Mouse (Mus musculus) kidney, adult 2 months (tissue): ENCODE measurements around the gene Mns1. TPM values are rescaled to one million over a fixed set of nuclear protein-coding genes. Genes with fewer than 3 reads are reported as not detected.

Experiments used
- DNase-seq: peaks from one replicate; pipeline ENCODE4 v3.0.0; 2021
- H3K27ac ChIP-seq: fragments of 200-500 bp; 2 replicates; pipeline ENCODE4 v1.5.1; 2012; ENCODE audit warnings: low read depth, low read length, control low read depth, inconsistent platforms; ENCODE audit not compliant: insufficient read depth
- H3K27me3 ChIP-seq: fragments of 200-500 bp; replicated peaks from 2 replicates; pipeline ENCODE4 v1.6.1; 2012; ENCODE audit warnings: mild to moderate bottlenecking, moderate library complexity, low read length, inconsistent platforms; ENCODE audit not compliant: control insufficient read depth, insufficient read depth
- H3K36me3 ChIP-seq: fragments of 200-500 bp; 2 replicates; pipeline ENCODE4 v1.6.1; 2012; ENCODE audit warnings: mild to moderate bottlenecking, moderate library complexity, low read length, inconsistent platforms; ENCODE audit not compliant: control insufficient read depth, insufficient read depth
- H3K4me1 ChIP-seq: fragments of 200-500 bp; 2 replicates; pipeline ENCODE4 v1.6.1; 2011; ENCODE audit warnings: low read length; ENCODE audit not compliant: control insufficient read depth, insufficient read depth
- H3K4me3 ChIP-seq: fragments of 200-500 bp; 2 replicates; pipeline ENCODE4 v1.5.1; 2011; ENCODE audit warnings: mild to moderate bottlenecking, low read depth, low read length, control low read depth; ENCODE audit not compliant: insufficient read depth
- CTCF ChIP-seq: fragments of 200-500 bp; conservative IDR thresholded peaks from 2 replicates; pipeline ENCODE4 v1.5.1; 2011; ENCODE audit warnings: low read depth, mild to moderate bottlenecking, control low read depth, low read length, moderate library complexity, mixed read lengths; ENCODE audit not compliant: insufficient read depth, insufficient read length
- POLR2A ChIP-seq: fragments of 200-500 bp; IDR thresholded peaks from one replicate; pipeline ENCODE4 v1.6.1; 2011; ENCODE audit warnings: low read depth, low read length, control low read depth
- WGBS: fragments of 180-500 bp; shearing (Covaris S2); methylation state at CpG from one replicate; pipeline ENCODE4 v1.1.7; 2018; 5-methylcytosine and 5-hydroxymethylcytosine counted together
- polyA plus RNA-seq: library from polyadenylated mRNA; depleted of rRNA; stranded (reverse); fragments of >200 nt; gene quantifications from 2 replicates; pipeline ENCODE4 v1.2.3, GENCODE M21; 2012; rRNA removed

Mns1 gene
- polyA plus RNA-seq = 0.07 and 0.11 TPM in 2 replicates

- 0 out of 2 replicates have a peak, but pooled peaks cover 3% of the 10 kb centered on the region for H3K4me1 ChIP-seq
- no peak within 1 kb of the TSS for H3K27ac ChIP-seq
- H3K36me3 ChIP-seq = no peaks in the 10 kb centered on the region
- peak within 1 kb of the TSS; percentile 81 for H3K4me3 ChIP-seq
- DNase-seq = peak; percentile 97
- 4% methylated on average over 43 of the region's 43 CpGs for WGBS
- no peaks in the 10 kb centered on the region for H3K27me3 ChIP-seq
- TF ChIP-seq CTCF (0 out of 2 replicates have a peak, but pooled peaks have one; percentile 0), POLR2A (no peak)
These were observed at the start of gene Mns1 for GRCm38 (mm10) chr9:72437822-72438701. TSS of gene Mns1 (plus strand) at chr9:72438011.

GRCm38 (mm10) chr9:72388934-72389333 is 48.9 kb upstream of the Mns1 start:
- WGBS = 84% methylated on average over 4 of the region's 4 CpGs
- Histone ChIP-seq H3K4me3 (no peak overlapping the region), H3K27me3 (no peaks in the 10 kb centered on the region), H3K4me1 (no peaks in the 10 kb centered on the region), H3K27ac (no peak overlapping the region), H3K36me3 (no peaks in the 10 kb centered on the region)
- DNase-seq = no peak
- TF ChIP-seq CTCF = no peak
- TF ChIP-seq POLR2A = no peak

GRCm38 (mm10) chr9:72389431-72390002 is 48.3 kb upstream of the Mns1 start:
- no peak for DNase-seq
- Histone ChIP-seq H3K36me3 (no peaks in the 10 kb centered on the region), H3K27ac (no peak overlapping the region), H3K27me3 (no peaks in the 10 kb centered on the region), H3K4me3 (no peak overlapping the region), H3K4me1 (no peaks in the 10 kb centered on the region)
- TF ChIP-seq POLR2A = no peak
- WGBS = 68% methylated on average over 14 of the region's 14 CpGs

GRCm38 (mm10) chr9:72390321-72391077 is 47.3 kb upstream of the Mns1 start:
- WGBS = 77% methylated on average over 12 of the region's 12 CpGs
- no peaks in the 10 kb centered on the region for H3K4me1 ChIP-seq
- no peak overlapping the region for H3K4me3 ChIP-seq
- H3K27ac ChIP-seq = no peak overlapping the region
- TF ChIP-seq POLR2A = no peak
- TF ChIP-seq CTCF = no peak
- no peaks in the 10 kb centered on the region for H3K27me3 ChIP-seq
- H3K36me3 ChIP-seq = no peaks in the 10 kb centered on the region
- no peak for DNase-seq

GRCm38 (mm10) chr9:72392686-72393085 is 45.1 kb upstream of the Mns1 start:
- Histone ChIP-seq H3K4me1 (no peaks in the 10 kb centered on the region), H3K27me3 (no peaks in the 10 kb centered on the region), H3K4me3 (no peak overlapping the region), H3K27ac (no peak overlapping the region), H3K36me3 (no peaks in the 10 kb centered on the region)
- 78% methylated on average over 7 of the region's 7 CpGs for WGBS
- TF ChIP-seq CTCF = no peak
- TF ChIP-seq POLR2A = no peak
- DNase-seq = no peak

GRCm38 (mm10) chr9:72393238-72393637 is 44.6 kb upstream of the Mns1 start:
- H3K27ac ChIP-seq = no peak overlapping the region
- no peaks in the 10 kb centered on the region for H3K4me1 ChIP-seq
- H3K4me3 ChIP-seq = no peak overlapping the region
- no peaks in the 10 kb centered on the region for H3K27me3 ChIP-seq
- DNase-seq = no peak
- WGBS = 83% methylated on average over 15 of the region's 15 CpGs
- TF ChIP-seq CTCF (no peak), POLR2A (no peak)
- no peaks in the 10 kb centered on the region for H3K36me3 ChIP-seq
